ENCODE assay signal across 14 mouse cellular contexts in genomic region chr13:113533884-113534445, GRCm38 (mm10).
DNase-seq lines count a peak whose midpoint lies in the region; ATAC-seq and TF ChIP-seq lines count a peak whose summit lies in the region.
"Had no signal": no experiment of that assay in that cellular context is flagged by ENCODE, and none has a peak within 500 bp of the region (broad histone marks: within the 10 kb centered on the region; RNA-seq: fewer than 3 reads in every experiment).

No protein-coding gene starts in this region.

- H3K4me2 ChIP-seq in heart, postnatal 0 days (ENCODE audit: low read depth, low read length) = no peak overlapping the region
- H3K4me2 ChIP-seq in heart, embryonic 11.5 days = no peak overlapping the region
- no peak overlapping the region for H3K4me2 ChIP-seq in neural tube, embryonic 14.5 days (ENCODE audit: low read depth, low read length)
- no peak overlapping the region for H3K4me2 ChIP-seq in neural tube, embryonic 15.5 days
- 0 out of 2 replicates have a peak overlapping the region, but pooled peaks have one; percentile 4 for H3K4me2 ChIP-seq in limb, embryonic 13.5 days (replicated peaks)
- no peak overlapping the region for H3K4me2 ChIP-seq in forebrain, embryonic 16.5 days (ENCODE audit: low read length)
- H3K4me2 ChIP-seq: forebrain, embryonic 13.5 days; liver, embryonic 13.5 days had no signal

- 0 out of 2 replicates have a peak overlapping the region, but pooled peaks have one; percentile 43 for H3K27ac ChIP-seq in heart, postnatal 0 days (ENCODE audit: low read depth)
- H3K27ac ChIP-seq in heart, embryonic 11.5 days (ENCODE audit: low read depth, low read length) = no peak overlapping the region
- H3K27ac ChIP-seq in neural tube, embryonic 14.5 days (ENCODE audit: low read depth, low read length) = no peak overlapping the region
- H3K27ac ChIP-seq in neural tube, embryonic 15.5 days (replicated peaks) = no peak overlapping the region
- H3K27ac ChIP-seq in limb, embryonic 13.5 days = peak overlapping the region; percentile 33; the same call in 1 of the 2 replicates
- no peak overlapping the region for H3K27ac ChIP-seq in forebrain, embryonic 16.5 days (ENCODE audit: low read length)
- H3K27ac ChIP-seq: forebrain, embryonic 13.5 days; liver, embryonic 13.5 days had no signal

- no peak overlapping the region for H3K9ac ChIP-seq in heart, postnatal 0 days (replicated peaks; ENCODE audit: low read depth, low read length)
- no peak overlapping the region for H3K9ac ChIP-seq in heart, embryonic 11.5 days (ENCODE audit: low read depth, low read length)
- H3K9ac ChIP-seq in neural tube, embryonic 14.5 days (replicated peaks; ENCODE audit: low read depth, low read length) = no peak overlapping the region
- no peak overlapping the region for H3K9ac ChIP-seq in neural tube, embryonic 15.5 days (replicated peaks)
- H3K9ac ChIP-seq in limb, embryonic 13.5 days = 0 out of 2 replicates have a peak overlapping the region, but pooled peaks have one; percentile 19
- no peak overlapping the region for H3K9ac ChIP-seq in forebrain, embryonic 16.5 days (replicated peaks; ENCODE audit: low read depth, low read length)
- H3K9ac ChIP-seq: forebrain, embryonic 13.5 days; liver, embryonic 13.5 days had no signal

- no peaks in the 10 kb centered on the region for H3K27me3 ChIP-seq in heart, postnatal 0 days (ENCODE audit: control insufficient read depth, insufficient read depth, low read length)
- H3K27me3 ChIP-seq in heart, embryonic 11.5 days (ENCODE audit: control insufficient read depth, insufficient read depth, low read length) = no peaks in the 10 kb centered on the region
- no peaks in the 10 kb centered on the region for H3K27me3 ChIP-seq in neural tube, embryonic 14.5 days (ENCODE audit: control insufficient read depth, insufficient read depth, low read length)
- H3K27me3 ChIP-seq in neural tube, embryonic 15.5 days (replicated peaks) = no peaks in the 10 kb centered on the region
- no peaks in the 10 kb centered on the region for H3K27me3 ChIP-seq in limb, embryonic 13.5 days
- no peaks in the 10 kb centered on the region for H3K27me3 ChIP-seq in forebrain, embryonic 16.5 days (replicated peaks; ENCODE audit: control insufficient read depth, insufficient read depth, low read length)
- H3K27me3 ChIP-seq: forebrain, embryonic 13.5 days; liver, embryonic 13.5 days had no signal

- 57% methylated on average over 4 of the region's 4 CpGs for WGBS in heart, postnatal 0 days
- WGBS in heart, embryonic 11.5 days (ENCODE audit: insufficient replicate concordance) = 58% methylated on average over 4 of the region's 4 CpGs
- 48% methylated on average over 4 of the region's 4 CpGs for WGBS in neural tube, embryonic 14.5 days
- WGBS in neural tube, embryonic 15.5 days = 40% methylated on average over 4 of the region's 4 CpGs
- WGBS in limb, embryonic 13.5 days = 19% methylated on average over 4 of the region's 4 CpGs
- WGBS in forebrain, embryonic 16.5 days = 64% methylated on average over 4 of the region's 4 CpGs

- no peaks in the 10 kb centered on the region for H3K9me3 ChIP-seq in heart, postnatal 0 days (replicated peaks; ENCODE audit: control insufficient read depth, low read length)
- no peaks in the 10 kb centered on the region for H3K9me3 ChIP-seq in heart, embryonic 11.5 days (replicated peaks; ENCODE audit: control insufficient read depth, low read length)
- no peaks in the 10 kb centered on the region for H3K9me3 ChIP-seq in neural tube, embryonic 14.5 days (ENCODE audit: control insufficient read depth, low read length)
- no peaks in the 10 kb centered on the region for H3K9me3 ChIP-seq in neural tube, embryonic 15.5 days (replicated peaks)
- no peaks in the 10 kb centered on the region for H3K9me3 ChIP-seq in limb, embryonic 13.5 days
- no peaks in the 10 kb centered on the region for H3K9me3 ChIP-seq in forebrain, embryonic 16.5 days (ENCODE audit: control insufficient read depth, low read length)
- H3K9me3 ChIP-seq: forebrain, embryonic 13.5 days; liver, embryonic 13.5 days had no signal

- H3K4me1 ChIP-seq in heart, postnatal 0 days (ENCODE audit: control insufficient read depth, insufficient read depth) = no peaks in the 10 kb centered on the region
- H3K4me1 ChIP-seq in heart, embryonic 11.5 days (ENCODE audit: control insufficient read depth, insufficient read depth, low read length) = peaks cover 4% of the 10 kb centered on the region; the same call in 1 of the 2 replicates
- H3K4me1 ChIP-seq in neural tube, embryonic 14.5 days (ENCODE audit: control insufficient read depth, insufficient read depth, low read length) = no peaks in the 10 kb centered on the region
- no peaks in the 10 kb centered on the region for H3K4me1 ChIP-seq in neural tube, embryonic 15.5 days
- peaks cover 18% of the 10 kb centered on the region for H3K4me1 ChIP-seq in limb, embryonic 13.5 days
- H3K4me1 ChIP-seq in forebrain, embryonic 16.5 days (replicated peaks; ENCODE audit: control insufficient read depth, insufficient read depth, low read length) = 0 out of 2 replicates have a peak, but pooled peaks cover 2% of the 10 kb centered on the region
- H3K4me1 ChIP-seq: liver, embryonic 13.5 days had no signal

- no peak for TF ChIP-seq CTCF in heart, postnatal 0 days (IDR thresholded peaks at IDR 0.05; ENCODE audit: low read depth)

- H3K4me3 ChIP-seq in heart, postnatal 0 days (ENCODE audit: low read depth, low read length) = no peak overlapping the region
- no peak overlapping the region for H3K4me3 ChIP-seq in heart, embryonic 11.5 days (ENCODE audit: low read depth, low read length)
- no peak overlapping the region for H3K4me3 ChIP-seq in neural tube, embryonic 14.5 days (ENCODE audit: low read depth, low read length)
- no peak overlapping the region for H3K4me3 ChIP-seq in neural tube, embryonic 15.5 days (replicated peaks)
- no peak overlapping the region for H3K4me3 ChIP-seq in limb, embryonic 13.5 days
- no peak overlapping the region for H3K4me3 ChIP-seq in forebrain, embryonic 16.5 days (replicated peaks; ENCODE audit: low read length)
- H3K4me3 ChIP-seq: forebrain, embryonic 13.5 days; liver, embryonic 13.5 days had no signal

- no peaks in the 10 kb centered on the region for H3K36me3 ChIP-seq in heart, postnatal 0 days (replicated peaks; ENCODE audit: control insufficient read depth, insufficient read depth, low read length)
- no peaks in the 10 kb centered on the region for H3K36me3 ChIP-seq in heart, embryonic 11.5 days (ENCODE audit: control insufficient read depth, insufficient read depth, low read length)
- H3K36me3 ChIP-seq in neural tube, embryonic 14.5 days (ENCODE audit: control insufficient read depth, insufficient read depth, low read length) = no peaks in the 10 kb centered on the region
- no peaks in the 10 kb centered on the region for H3K36me3 ChIP-seq in neural tube, embryonic 15.5 days
- no peaks in the 10 kb centered on the region for H3K36me3 ChIP-seq in limb, embryonic 13.5 days
- H3K36me3 ChIP-seq in forebrain, embryonic 16.5 days (ENCODE audit: control insufficient read depth, insufficient read depth) = no peaks in the 10 kb centered on the region
- H3K36me3 ChIP-seq: liver, embryonic 13.5 days had no signal

- TF ChIP-seq EP300 in heart, postnatal 0 days (IDR thresholded peaks at IDR 0.05; ENCODE audit: low read depth) = no peak

- DNase-seq in heart, postnatal 0 days (ENCODE audit: low spot score) = no peak
- peak; percentile 18 for DNase-seq in telencephalon, adult 2 months (ENCODE audit: low read depth, low spot score)
- DNase-seq in thymus, adult 18-20 months = no peak
- DNase-seq: adrenal gland, postnatal 25 days; cerebellum, adult 9-10 months; heart, adult 18-20 months; heart, postnatal 14 days; liver, embryonic 13.5 days had no signal

- no peak for ATAC-seq in heart, postnatal 0 days (ENCODE audit: insufficient read depth, low read depth)
- ATAC-seq in heart, embryonic 11.5 days (replicated peaks; ENCODE audit: insufficient number of reproducible peaks, low FRiP score, low TSS enrichment) = no peak
- ATAC-seq in neural tube, embryonic 14.5 days (ENCODE audit: low read depth) = peak; percentile 79
- ATAC-seq in neural tube, embryonic 15.5 days (ENCODE audit: low FRiP score) = no peak
- ATAC-seq in limb, embryonic 13.5 days (ENCODE audit: low FRiP score, low read depth) = no peak
- no peak for ATAC-seq in forebrain, embryonic 16.5 days
- ATAC-seq: forebrain, embryonic 13.5 days had no signal

Comparison
In these comparisons a context has a peak if more than half of its experiments do, and no peak if none do; other contexts are left out.
1. H3K27ac ChIP-seq: peak in heart, postnatal 0 days (single experiment) and limb, embryonic 13.5 days (single experiment); none in heart, embryonic 11.5 days (single experiment), neural tube, embryonic 14.5 days (single experiment), neural tube, embryonic 15.5 days (single experiment) and forebrain, embryonic 16.5 days (single experiment).